Mouse (Mus musculus): ENCODE measurements at regions not wholly inside any gene's neighbourhood (a gene's known extent, or its start where the extent isn't known, plus 50 kb on each side); places are given as distances from the start of the nearest gene placed in this dataset.
A peak's percentile ranks its signal among the peaks of the same experiment; 100 is the strongest.

DNA sequence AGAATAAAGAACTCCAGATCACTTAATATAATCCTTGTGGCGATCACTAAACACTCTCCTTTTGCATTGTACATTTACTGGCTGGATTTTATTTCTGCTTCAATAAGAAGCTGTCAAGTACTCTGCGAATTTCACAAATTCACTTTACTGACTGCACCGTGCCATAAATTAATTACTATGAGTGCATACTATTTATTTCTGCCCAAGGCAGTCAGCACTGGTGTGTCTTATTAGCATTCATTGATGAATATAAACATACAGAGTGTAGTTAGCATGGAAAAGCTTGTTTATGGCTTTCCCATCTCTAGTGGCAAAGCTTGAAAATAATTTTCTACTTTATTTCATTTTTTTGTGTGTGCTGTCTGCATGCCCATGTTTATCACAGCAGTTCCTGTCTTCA is 453.3 kb upstream of the Lmcd1 start:
- H3K27ac ChIP-seq (ENCODE audit: low read length): no peak overlapping the region
- no peak for ATAC-seq
- H3K9ac ChIP-seq (ENCODE audit: low read depth, low read length): no peak overlapping the region
- H3K4me3 ChIP-seq (ENCODE audit: low read depth, low read length): no peak overlapping the region
- H3K36me3 ChIP-seq (ENCODE audit: control insufficient read depth, insufficient read depth, low read length): no peaks in the 10 kb centered on the region
- no peaks in the 10 kb centered on the region for H3K27me3 ChIP-seq (ENCODE audit: control insufficient read depth, insufficient read depth, low read depth, low read length)
- H3K9me3 ChIP-seq (replicated peaks; ENCODE audit: control insufficient read depth, low read length, poor library complexity, severe bottlenecking): no peaks in the 10 kb centered on the region
- 60% methylated on average over 3 of the region's 3 CpGs for WGBS
- no peak overlapping the region for H3K4me2 ChIP-seq (ENCODE audit: low read length)
- H3K4me1 ChIP-seq (ENCODE audit: control insufficient read depth, insufficient read depth, low read length): 0 out of 2 replicates have a peak, but pooled peaks cover 2% of the 10 kb centered on the region

DNA sequence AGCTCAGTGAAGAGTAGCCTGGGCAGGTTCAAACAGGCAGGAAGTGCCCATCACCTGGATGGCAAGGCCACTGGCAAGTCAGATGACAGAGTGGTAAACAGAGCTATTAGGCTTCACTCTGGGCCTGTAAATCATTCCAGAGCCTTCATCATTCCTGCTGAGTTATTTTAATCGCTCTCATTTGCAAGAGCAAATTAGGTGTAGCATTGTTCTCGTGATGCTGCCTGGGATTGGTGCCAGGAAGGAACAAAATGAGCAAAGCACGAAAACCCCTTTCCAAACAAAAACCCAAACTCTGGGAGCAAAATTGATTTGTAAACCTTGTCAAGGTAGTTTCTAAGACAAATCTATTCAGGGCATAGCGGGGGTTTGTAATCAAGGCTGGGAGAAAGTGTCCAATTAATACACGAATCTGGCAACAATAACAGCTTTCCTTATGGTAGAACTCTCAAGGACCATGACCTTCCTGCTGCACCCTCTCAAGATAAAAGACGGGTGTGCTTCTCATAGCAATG is 429.2 kb upstream of the Lmcd1 start:
- no peaks in the 10 kb centered on the region for H3K27me3 ChIP-seq (ENCODE audit: control insufficient read depth, insufficient read depth, low read depth, low read length)
- no peaks in the 10 kb centered on the region for H3K36me3 ChIP-seq (ENCODE audit: control insufficient read depth, insufficient read depth, low read length)
- no peak for ATAC-seq
- H3K9ac ChIP-seq (ENCODE audit: low read depth, low read length): no peak overlapping the region
- H3K4me2 ChIP-seq (ENCODE audit: low read length): no peak overlapping the region
- 57% methylated on average over 6 of the region's 6 CpGs for WGBS
- no peak overlapping the region for H3K27ac ChIP-seq (ENCODE audit: low read length)
- no peak overlapping the region for H3K4me3 ChIP-seq (ENCODE audit: low read depth, low read length)
- H3K4me1 ChIP-seq (ENCODE audit: control insufficient read depth, insufficient read depth, low read length): 0 out of 2 replicates have a peak, but pooled peaks cover 2% of the 10 kb centered on the region
- no peaks in the 10 kb centered on the region; the same call in 1 of the 2 replicates for H3K9me3 ChIP-seq (replicated peaks; ENCODE audit: control insufficient read depth, low read length, poor library complexity, severe bottlenecking)

DNA sequence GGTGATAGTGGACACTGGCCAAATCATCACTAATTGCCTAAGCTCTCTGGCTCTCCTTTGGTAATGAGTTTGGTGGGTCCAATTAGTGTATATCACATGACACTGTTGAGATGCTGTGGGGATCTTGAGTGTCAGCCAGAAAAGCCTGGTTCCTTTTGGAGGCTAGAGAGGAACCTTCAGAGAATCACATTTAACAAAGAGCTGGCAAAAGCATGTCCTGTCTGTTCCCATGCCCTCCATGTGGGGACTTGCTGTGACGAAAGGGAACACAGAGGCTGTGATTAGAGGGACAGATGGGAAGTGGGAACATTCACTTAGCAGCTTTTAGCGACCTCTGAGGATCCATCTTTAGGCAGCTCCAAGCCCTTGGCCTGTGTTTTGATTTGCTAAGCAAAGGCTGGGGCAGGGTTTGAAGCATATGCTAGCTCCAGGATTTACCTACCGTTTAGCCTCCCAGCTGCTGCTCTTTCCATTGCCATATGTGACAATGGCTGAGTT is 407.4 kb upstream of the Lmcd1 start:
- no peak overlapping the region for H3K4me2 ChIP-seq (ENCODE audit: low read length)
- H3K4me3 ChIP-seq (ENCODE audit: low read depth, low read length): no peak overlapping the region
- no peaks in the 10 kb centered on the region for H3K9me3 ChIP-seq (replicated peaks; ENCODE audit: control insufficient read depth, low read length, poor library complexity, severe bottlenecking)
- H3K4me1 ChIP-seq (ENCODE audit: control insufficient read depth, insufficient read depth, low read length): no peaks in the 10 kb centered on the region
- H3K27me3 ChIP-seq (ENCODE audit: control insufficient read depth, insufficient read depth, low read depth, low read length): no peaks in the 10 kb centered on the region
- H3K36me3 ChIP-seq (ENCODE audit: control insufficient read depth, insufficient read depth, low read length): no peaks in the 10 kb centered on the region
- 72% methylated on average over 3 of the region's 3 CpGs for WGBS
- no peak overlapping the region for H3K9ac ChIP-seq (ENCODE audit: low read depth, low read length)
- ATAC-seq: no peak
- H3K27ac ChIP-seq (ENCODE audit: low read length): no peak overlapping the region

DNA sequence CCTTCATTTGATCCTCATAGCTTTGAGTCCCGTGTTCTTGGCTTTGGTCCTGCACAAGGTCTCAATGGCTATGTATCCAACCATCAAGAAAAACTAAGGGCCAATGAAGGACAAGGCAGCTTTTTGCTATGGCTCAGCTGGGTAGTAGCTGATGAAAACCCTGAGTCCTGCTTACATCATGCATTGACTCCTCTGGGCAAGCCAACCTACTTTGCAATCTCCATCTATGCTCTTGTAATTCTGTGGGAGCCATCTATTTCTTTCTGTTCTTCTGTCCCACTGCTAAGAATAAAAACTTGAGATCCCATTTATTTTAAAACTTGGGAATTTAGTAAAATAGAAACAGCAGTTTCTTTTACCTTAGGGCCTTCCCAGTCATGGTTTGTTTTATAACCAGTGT is 391.0 kb upstream of the Lmcd1 start:
- no peaks in the 10 kb centered on the region for H3K36me3 ChIP-seq (ENCODE audit: control insufficient read depth, insufficient read depth, low read length)
- WGBS: 80% methylated on average over 1 of the region's 1 CpGs
- no peak overlapping the region for H3K4me2 ChIP-seq (ENCODE audit: low read length)
- ATAC-seq: no peak
- no peak overlapping the region for H3K27ac ChIP-seq (ENCODE audit: low read length)
- H3K4me3 ChIP-seq (ENCODE audit: low read depth, low read length): no peak overlapping the region
- H3K9ac ChIP-seq (ENCODE audit: low read depth, low read length): no peak overlapping the region
- H3K4me1 ChIP-seq (ENCODE audit: control insufficient read depth, insufficient read depth, low read length): no peaks in the 10 kb centered on the region
- no peaks in the 10 kb centered on the region for H3K9me3 ChIP-seq (replicated peaks; ENCODE audit: control insufficient read depth, low read length, poor library complexity, severe bottlenecking)
- no peaks in the 10 kb centered on the region for H3K27me3 ChIP-seq (ENCODE audit: control insufficient read depth, insufficient read depth, low read depth, low read length)

DNA sequence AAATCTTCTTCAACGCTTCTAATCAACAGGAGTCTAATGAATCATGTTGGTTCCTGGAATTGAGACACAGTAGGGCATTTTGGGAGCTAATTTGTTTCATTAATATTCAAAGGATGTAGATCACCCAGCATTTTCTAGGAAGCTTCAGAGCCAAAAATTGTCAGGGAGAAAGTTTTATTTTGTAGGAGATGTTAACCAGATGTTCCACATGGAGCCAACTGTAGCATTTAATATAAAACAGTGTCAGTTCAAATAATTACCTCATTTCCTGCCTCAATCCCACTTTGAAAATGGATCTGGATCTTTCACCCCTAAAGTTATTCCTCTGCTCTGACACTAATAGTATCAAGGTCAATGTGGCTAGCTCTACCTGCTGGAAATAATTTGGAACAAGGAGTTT is 389.6 kb upstream of the Lmcd1 start:
- Histone ChIP-seq H3K27me3 (ENCODE audit: control insufficient read depth, insufficient read depth, low read depth, low read length) (no peaks in the 10 kb centered on the region), H3K27ac (ENCODE audit: low read length) (no peak overlapping the region), H3K9me3 (replicated peaks; ENCODE audit: control insufficient read depth, low read length, poor library complexity, severe bottlenecking) (no peaks in the 10 kb centered on the region), H3K9ac (ENCODE audit: low read depth, low read length) (no peak overlapping the region), H3K4me1 (ENCODE audit: control insufficient read depth, insufficient read depth, low read length) (no peaks in the 10 kb centered on the region), H3K4me3 (ENCODE audit: low read depth, low read length) (no peak overlapping the region), H3K36me3 (ENCODE audit: control insufficient read depth, insufficient read depth, low read length) (no peaks in the 10 kb centered on the region), H3K4me2 (ENCODE audit: low read length) (no peak overlapping the region)
- ATAC-seq: no peak
- WGBS: 86% methylated on average over 1 of the region's 1 CpGs

DNA sequence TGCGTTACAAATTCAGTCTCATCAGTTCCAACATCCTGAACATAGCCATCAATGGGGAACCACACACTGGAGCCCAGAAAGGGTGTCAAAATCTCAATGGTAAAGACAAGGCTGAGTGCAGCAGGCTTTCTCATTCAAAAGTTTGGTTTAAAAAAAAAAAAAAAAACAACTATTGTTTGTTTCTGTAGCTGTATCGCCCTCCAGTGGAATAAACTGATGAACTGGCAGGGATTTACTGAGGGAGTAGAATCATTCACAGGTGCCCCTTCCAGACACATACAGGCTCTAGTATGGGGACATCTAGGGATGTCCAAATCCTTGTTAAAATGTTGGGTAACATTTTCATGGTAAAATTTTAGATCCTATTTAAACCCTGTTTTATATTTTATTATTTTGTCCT is 361.6 kb upstream of the Lmcd1 start:
- H3K4me3 ChIP-seq (ENCODE audit: low read depth, low read length): no peak overlapping the region
- no peak overlapping the region for H3K27ac ChIP-seq (ENCODE audit: low read length)
- H3K27me3 ChIP-seq (ENCODE audit: control insufficient read depth, insufficient read depth, low read depth, low read length): no peaks in the 10 kb centered on the region
- no peak for ATAC-seq
- no peaks in the 10 kb centered on the region for H3K9me3 ChIP-seq (replicated peaks; ENCODE audit: control insufficient read depth, low read length, poor library complexity, severe bottlenecking)
- H3K4me1 ChIP-seq (ENCODE audit: control insufficient read depth, insufficient read depth, low read length): peaks cover 3% of the 10 kb centered on the region; the same call in 1 of the 2 replicates
- no peak overlapping the region for H3K9ac ChIP-seq (ENCODE audit: low read depth, low read length)
- no peaks in the 10 kb centered on the region for H3K36me3 ChIP-seq (ENCODE audit: control insufficient read depth, insufficient read depth, low read length)
- WGBS: 74% methylated on average over 2 of the region's 2 CpGs
- no peak overlapping the region for H3K4me2 ChIP-seq (ENCODE audit: low read length)

DNA sequence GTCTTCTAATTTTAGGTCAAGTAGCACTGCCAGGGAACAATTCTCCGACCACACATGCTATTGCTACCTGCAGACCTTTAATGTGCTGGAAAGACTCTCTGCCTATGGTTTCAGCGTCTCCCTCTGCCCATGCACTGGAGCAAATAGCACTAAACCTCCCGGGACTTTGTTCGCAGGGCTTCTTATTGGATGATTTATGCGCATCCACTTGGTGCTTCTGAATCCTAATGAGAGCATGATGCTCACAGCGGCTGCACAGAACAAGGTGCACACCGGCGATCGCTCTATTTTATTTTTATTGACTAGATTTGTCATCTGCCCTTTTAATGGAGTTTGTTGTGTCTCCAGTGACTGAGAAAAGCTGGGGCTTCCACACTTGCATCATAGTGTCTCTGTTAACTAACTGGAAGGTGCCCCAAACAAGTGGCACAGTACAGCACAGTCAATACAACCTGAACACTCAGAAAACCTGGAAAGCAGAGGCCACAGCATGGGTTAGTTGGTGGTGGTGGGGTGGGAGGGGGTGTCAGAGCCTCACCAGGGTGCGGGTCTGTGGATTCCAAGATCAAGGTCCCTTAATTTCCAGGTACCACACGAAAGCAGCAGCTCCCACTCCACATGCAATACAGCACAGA is 359.7 kb upstream of the Lmcd1 start:
- 40% methylated on average over 11 of the region's 11 CpGs for WGBS
- H3K4me1 ChIP-seq (ENCODE audit: control insufficient read depth, insufficient read depth, low read length): peaks cover 3% of the 10 kb centered on the region; the same call in 1 of the 2 replicates
- 0 out of 2 replicates have a peak, but pooled peaks have one; percentile 21 for ATAC-seq

DNA sequence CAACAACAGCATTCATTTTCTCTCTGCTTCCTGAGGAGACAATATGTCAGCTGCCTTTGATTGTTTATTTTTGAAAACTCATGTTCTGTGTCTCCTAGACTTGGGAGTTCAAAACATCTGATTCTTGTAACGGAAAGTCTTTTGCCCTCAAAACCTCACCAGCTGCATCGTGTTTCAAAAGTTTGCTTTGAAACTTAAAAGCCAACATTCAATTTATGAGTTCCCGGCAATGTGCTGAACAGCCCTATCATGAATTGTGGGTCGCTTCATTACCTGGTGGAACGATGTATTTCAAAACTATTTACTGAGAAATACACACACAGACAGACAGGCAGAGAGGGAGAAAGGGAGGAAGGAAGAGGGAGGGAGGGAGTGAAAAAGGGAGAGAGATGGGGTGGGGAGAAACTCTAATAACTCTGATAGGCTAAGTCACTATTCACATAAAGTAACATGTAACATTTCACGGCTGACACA is 356.3 kb upstream of the Lmcd1 start:
- no peak overlapping the region for H3K27ac ChIP-seq (ENCODE audit: low read length)
- 86% methylated on average over 6 of the region's 6 CpGs for WGBS
- H3K4me2 ChIP-seq (ENCODE audit: low read length): no peak overlapping the region
- no peaks in the 10 kb centered on the region for H3K27me3 ChIP-seq (ENCODE audit: control insufficient read depth, insufficient read depth, low read depth, low read length)
- H3K9ac ChIP-seq (ENCODE audit: low read depth, low read length): no peak overlapping the region
- H3K4me3 ChIP-seq (ENCODE audit: low read depth, low read length): no peak overlapping the region
- H3K36me3 ChIP-seq (ENCODE audit: control insufficient read depth, insufficient read depth, low read length): no peaks in the 10 kb centered on the region
- peaks cover 3% of the 10 kb centered on the region; the same call in 1 of the 2 replicates for H3K4me1 ChIP-seq (ENCODE audit: control insufficient read depth, insufficient read depth, low read length)
- no peaks in the 10 kb centered on the region for H3K9me3 ChIP-seq (replicated peaks; ENCODE audit: control insufficient read depth, low read length, poor library complexity, severe bottlenecking)
- no peak for ATAC-seq

More for the DNA sequence above, 359.7 kb upstream of the Lmcd1 start:
- no peak overlapping the region for H3K27ac ChIP-seq (ENCODE audit: low read length)
- H3K36me3 ChIP-seq (ENCODE audit: control insufficient read depth, insufficient read depth, low read length): no peaks in the 10 kb centered on the region
- H3K4me3 ChIP-seq (ENCODE audit: low read depth, low read length): no peak overlapping the region
- no peak overlapping the region for H3K9ac ChIP-seq (ENCODE audit: low read depth, low read length)
- no peaks in the 10 kb centered on the region for H3K27me3 ChIP-seq (ENCODE audit: control insufficient read depth, insufficient read depth, low read depth, low read length)
- H3K9me3 ChIP-seq (replicated peaks; ENCODE audit: control insufficient read depth, low read length, poor library complexity, severe bottlenecking): no peaks in the 10 kb centered on the region
- no peak overlapping the region for H3K4me2 ChIP-seq (ENCODE audit: low read length)

DNA sequence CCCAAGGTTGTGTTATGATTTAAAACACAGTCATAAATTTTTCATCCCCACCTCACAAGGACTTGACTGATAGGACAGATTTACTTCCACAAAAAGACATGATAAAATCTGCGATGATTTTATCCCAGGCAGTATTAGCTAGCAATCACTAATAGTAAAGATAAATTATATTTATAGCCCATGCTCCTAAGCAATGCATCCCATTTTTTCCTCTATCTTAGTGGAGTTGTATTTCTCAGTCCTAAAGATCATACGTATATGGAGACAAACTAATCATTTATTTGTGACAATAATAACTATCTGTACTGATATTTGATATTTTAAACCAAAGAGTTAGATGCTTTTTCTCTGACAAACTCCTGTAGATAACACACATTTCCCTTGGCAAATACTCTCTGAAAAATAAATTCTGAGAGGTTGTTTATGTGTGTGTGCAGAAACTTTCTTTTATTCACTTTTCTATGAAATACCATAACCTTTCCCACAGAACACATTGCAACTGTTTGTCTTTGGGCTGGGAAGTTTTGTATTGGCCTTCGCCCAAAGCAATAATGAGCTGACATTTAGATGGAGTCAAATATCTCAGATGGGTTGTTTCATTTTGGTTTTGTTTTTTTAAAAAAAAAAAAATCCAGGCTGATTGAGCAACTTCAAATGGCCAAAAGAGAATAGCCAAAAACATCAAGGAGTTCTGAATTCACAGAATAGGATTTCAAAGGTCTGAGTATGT is 355.5 kb upstream of the Lmcd1 start:
- WGBS: 92% methylated on average over 3 of the region's 3 CpGs
- ATAC-seq: no peak
- no peak overlapping the region for H3K4me2 ChIP-seq (ENCODE audit: low read length)

More for the DNA sequence above, 355.5 kb upstream of the Lmcd1 start:
- Histone ChIP-seq H3K9ac (ENCODE audit: low read depth, low read length) (no peak overlapping the region), H3K4me3 (ENCODE audit: low read depth, low read length) (no peak overlapping the region), H3K4me1 (ENCODE audit: control insufficient read depth, insufficient read depth, low read length) (peaks cover 3% of the 10 kb centered on the region; the same call in 1 of the 2 replicates), H3K27me3 (ENCODE audit: control insufficient read depth, insufficient read depth, low read depth, low read length) (no peaks in the 10 kb centered on the region), H3K36me3 (ENCODE audit: control insufficient read depth, insufficient read depth, low read length) (no peaks in the 10 kb centered on the region), H3K9me3 (replicated peaks; ENCODE audit: control insufficient read depth, low read length, poor library complexity, severe bottlenecking) (no peaks in the 10 kb centered on the region), H3K27ac (ENCODE audit: low read length) (no peak overlapping the region)

Data from midbrain, embryonic 16.5 days (tissue).